Mouse (Mus musculus) thymus, postnatal 0 days (tissue): ENCODE data around the gene Carm1. TPM values are rescaled to one million over a fixed set of nuclear protein-coding genes. Genes with fewer than 3 reads are reported as not detected.
"Not testable (repeated sequence)": the region's sequence is repeated elsewhere in the genome, so short reads cannot be mapped to it uniquely, and the experiment has no call there.

Source experiments
- DNase-seq: peaks from one replicate; pipeline ENCODE4 v3.0.0-alpha.2; 2015; ENCODE audit warnings: low spot score
- polyA plus RNA-seq: library from polyadenylated mRNA; unstranded; fragments of >200 nt; fragmentation: Nextera tagmentation; extraction: Ambion mirVana; gene quantifications from 2 replicates; pipeline ENCODE4 v1.2.1, GENCODE M21; 2015

The Carm1 gene
- polyA plus RNA-seq, 1 experiment from 2014 or later, result 10.9 TPM

- DNase-seq, result peak; percentile 31
These were observed 10.2 kb upstream of the Carm1 start for GRCm38 (mm10) chr9:21536501-21536900.

GRCm38 (mm10) chr9:21537009-21537408 is 9.7 kb upstream of the Carm1 start:
- DNase-seq, result no peak

- DNase-seq, result no peak
These were observed 6.5 kb upstream of the Carm1 start for GRCm38 (mm10) chr9:21539981-21540753.

- DNase-seq, result not testable (repeated sequence)
These were observed 4.7 kb upstream of the Carm1 start for GRCm38 (mm10) chr9:21542001-21542400.

- no peak for DNase-seq
These were observed 1.3 kb upstream of the Carm1 start for GRCm38 (mm10) chr9:21545351-21545915.

GRCm38 (mm10) chr9:21545916-21546788 is 542 bp upstream of the Carm1 start:
- peak; percentile 99 for DNase-seq

- peak; percentile 61 for DNase-seq
These were observed 614 bp downstream of the Carm1 start for GRCm38 (mm10) chr9:21547075-21547941.

GRCm38 (mm10) chr9:21551049-21551448 is 4.4 kb downstream of the Carm1 start:
- DNase-seq, result no peak

GRCm38 (mm10) chr9:21553607-21554273 is 7.0 kb downstream of the Carm1 start:
- DNase-seq, result no peak

GRCm38 (mm10) chr9:21555198-21555742 is 8.6 kb downstream of the Carm1 start:
- DNase-seq, result no peak

- no peak for DNase-seq
These were observed 10.3 kb downstream of the Carm1 start for GRCm38 (mm10) chr9:21556996-21557395.

GRCm38 (mm10) chr9:21557556-21557955 is 10.9 kb downstream of the Carm1 start:
- no peak for DNase-seq

GRCm38 (mm10) chr9:21558366-21558765 is 11.7 kb downstream of the Carm1 start:
- DNase-seq, result no peak

GRCm38 (mm10) chr9:21559151-21559550 is 12.5 kb downstream of the Carm1 start:
- DNase-seq, result no peak

GRCm38 (mm10) chr9:21564420-21564819 is 17.7 kb downstream of the Carm1 start:
- no peak for DNase-seq

- no peak for DNase-seq
These were observed 18.4 kb downstream of the Carm1 start for GRCm38 (mm10) chr9:21565004-21565586.

GRCm38 (mm10) chr9:21566538-21566937 is 19.8 kb downstream of the Carm1 start:
- no peak for DNase-seq

GRCm38 (mm10) chr9:21567051-21567450 is 20.4 kb downstream of the Carm1 start:
- no peak for DNase-seq

- DNase-seq, result no peak
These were observed 22.1 kb downstream of the Carm1 start for GRCm38 (mm10) chr9:21568657-21569255.
